Mouse (Mus musculus): Measurements from ENCODE around the gene Clybl.

DNA sequence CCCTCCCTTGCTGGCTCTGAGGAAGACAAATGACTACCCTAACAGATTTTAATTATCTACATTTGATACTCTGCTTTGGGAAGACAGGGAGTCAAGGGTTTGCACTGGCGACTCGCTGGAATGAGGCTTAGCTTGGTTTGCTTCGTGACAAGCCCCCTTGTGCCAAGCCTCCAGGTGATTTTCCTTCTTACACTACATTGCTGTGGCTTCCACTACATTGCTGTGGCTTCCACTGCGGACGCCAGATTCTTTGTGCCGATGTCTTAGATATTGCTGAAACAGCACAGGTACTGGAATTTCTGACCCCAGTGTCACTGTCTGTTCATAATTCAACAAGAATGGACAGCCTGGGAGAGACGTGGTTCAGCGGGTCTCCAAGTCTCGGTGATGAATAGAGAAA is 180.3 kb downstream of the Clybl start:
- TF ChIP-seq CTCF (IDR thresholded peaks at IDR 0.05; ENCODE audit: control insufficient read depth, insufficient read depth, insufficient replicate concordance, low read depth, low read length) (no peak), POLR2A (IDR thresholded peaks at IDR 0.05; ENCODE audit: control insufficient read depth, low read depth, low read length) (no peak)

Data from testis, adult 2 months (tissue).